In genomic region chr19:41724831-41725470, GRCm38 (mm10) we compare ENCODE assay signal across 11 mouse cellular contexts. TPM values are rescaled to one million over a fixed set of nuclear protein-coding genes. Genes with fewer than 3 reads are reported as not detected.
A peak's percentile ranks its signal among the peaks of the same experiment; 100 is the strongest.
DNase-seq lines count a peak whose midpoint lies in the region; ATAC-seq lines count a peak whose summit lies in the region.
"Had no signal": no experiment of that assay in that cellular context is flagged by ENCODE, and none has a peak within 500 bp of the region (broad histone marks: within the 10 kb centered on the region; RNA-seq: fewer than 3 reads in every experiment).

No protein-coding gene starts in this region.

- H3K9ac ChIP-seq in heart, embryonic 11.5 days (ENCODE audit: low read depth, low read length): no peak overlapping the region
- H3K9ac ChIP-seq in intestine, embryonic 15.5 days: no peak overlapping the region
- H3K9ac ChIP-seq: embryonic facial prominence, embryonic 15.5 days; liver, embryonic 13.5 days had no signal

- H3K4me2 ChIP-seq in heart, embryonic 11.5 days: no peak overlapping the region
- no peak overlapping the region for H3K4me2 ChIP-seq in intestine, embryonic 15.5 days (replicated peaks)
- H3K4me2 ChIP-seq: embryonic facial prominence, embryonic 15.5 days; liver, embryonic 13.5 days had no signal

- no peaks in the 10 kb centered on the region for H3K9me3 ChIP-seq in heart, embryonic 11.5 days (replicated peaks; ENCODE audit: control insufficient read depth, low read length)
- no peaks in the 10 kb centered on the region for H3K9me3 ChIP-seq in embryonic facial prominence, embryonic 10.5 days
- H3K9me3 ChIP-seq in intestine, embryonic 15.5 days: no peaks in the 10 kb centered on the region
- H3K9me3 ChIP-seq: embryonic facial prominence, embryonic 15.5 days; liver, embryonic 13.5 days had no signal

- H3K27ac ChIP-seq in heart, embryonic 11.5 days (ENCODE audit: low read depth, low read length): no peak overlapping the region
- no peak overlapping the region for H3K27ac ChIP-seq in embryonic facial prominence, embryonic 10.5 days (replicated peaks)
- no peak overlapping the region for H3K27ac ChIP-seq in intestine, embryonic 15.5 days
- H3K27ac ChIP-seq: embryonic facial prominence, embryonic 15.5 days; liver, embryonic 13.5 days had no signal

- no peak for DNase-seq in heart, postnatal 36 days
- peak; percentile 71 for DNase-seq in embryonic facial prominence, embryonic 10.5 days (ENCODE audit: low spot score)
- DNase-seq in retina, postnatal 1 day: peak; percentile 73
- DNase-seq in layer of hippocampus, postnatal 36 days: no peak
- no peak for DNase-seq in right cerebral cortex, adult 18-20 months
- no peak for DNase-seq in adrenal gland, adult 8-10 months
- DNase-seq: heart, postnatal 4 days; liver, embryonic 13.5 days had no signal

- H3K27me3 ChIP-seq in heart, embryonic 11.5 days (ENCODE audit: control insufficient read depth, insufficient read depth, low read length): no peaks in the 10 kb centered on the region
- H3K27me3 ChIP-seq in embryonic facial prominence, embryonic 10.5 days (replicated peaks; ENCODE audit: low read depth, poor library complexity, severe bottlenecking): peaks cover 12% of the 10 kb centered on the region
- no peaks in the 10 kb centered on the region for H3K27me3 ChIP-seq in intestine, embryonic 15.5 days (replicated peaks)
- H3K27me3 ChIP-seq: embryonic facial prominence, embryonic 15.5 days; liver, embryonic 13.5 days had no signal

- H3K4me3 ChIP-seq in heart, embryonic 11.5 days (ENCODE audit: low read depth, low read length): no peak overlapping the region
- H3K4me3 ChIP-seq in embryonic facial prominence, embryonic 10.5 days: no peak overlapping the region
- no peak overlapping the region for H3K4me3 ChIP-seq in intestine, embryonic 15.5 days (replicated peaks)
- H3K4me3 ChIP-seq: embryonic facial prominence, embryonic 15.5 days; liver, embryonic 13.5 days had no signal

- 0 out of 2 replicates have a peak, but pooled peaks have one; percentile 42 for ATAC-seq in heart, embryonic 11.5 days (replicated peaks; ENCODE audit: insufficient number of reproducible peaks, low FRiP score, low TSS enrichment)
- ATAC-seq in intestine, embryonic 15.5 days: peak; percentile 81

- no peaks in the 10 kb centered on the region for H3K4me1 ChIP-seq in heart, embryonic 11.5 days (ENCODE audit: control insufficient read depth, insufficient read depth, low read length)
- peaks cover 31% of the 10 kb centered on the region for H3K4me1 ChIP-seq in embryonic facial prominence, embryonic 10.5 days
- peaks cover 6% of the 10 kb centered on the region for H3K4me1 ChIP-seq in intestine, embryonic 15.5 days (replicated peaks)
- H3K4me1 ChIP-seq: liver, embryonic 13.5 days had no signal

- intact Hi-C loops in heart, postnatal 36 days (cut with DNase I): no loop called here

- H3K36me3 ChIP-seq in heart, embryonic 11.5 days (ENCODE audit: control insufficient read depth, insufficient read depth, low read length): no peaks in the 10 kb centered on the region
- no peaks in the 10 kb centered on the region for H3K36me3 ChIP-seq in embryonic facial prominence, embryonic 10.5 days (replicated peaks)
- no peaks in the 10 kb centered on the region for H3K36me3 ChIP-seq in intestine, embryonic 15.5 days
- H3K36me3 ChIP-seq: embryonic facial prominence, embryonic 15.5 days; liver, embryonic 13.5 days had no signal

- 38% methylated on average over 9 of the region's 9 CpGs for WGBS in heart, embryonic 11.5 days (ENCODE audit: insufficient replicate concordance)
- WGBS in embryonic facial prominence, embryonic 10.5 days: 36% methylated on average over 9 of the region's 9 CpGs
- WGBS in intestine, embryonic 15.5 days: 30% methylated on average over 9 of the region's 9 CpGs

RNA-seq across cellular contexts. Expression of gene Slit1, which starts 18.5 kb away (rescaled TPM):
- polyA plus RNA-seq in heart, embryonic 11.5 days (2014; fragmentation: Nextera tagmentation; extraction: Ambion mirVana): 0.11 TPM in 2 replicates
- total RNA-seq in heart, postnatal 36 days (2021): under 1 TPM in 1 of 2 experiments, not detected in 1; 0.11 TPM
- polyA plus RNA-seq in embryonic facial prominence, embryonic 10.5 days (2016; fragmentation: Nextera tagmentation; extraction: Ambion mirVana): 2.3 and 3.9 TPM in 2 replicates
- polyA plus RNA-seq in intestine, embryonic 15.5 days (2015; fragmentation: Nextera tagmentation; extraction: Ambion mirVana): 0.63 and 0.68 TPM in 2 replicates
- 100 to 1,000 TPM; 212 to 242 TPM for total RNA-seq in layer of hippocampus, postnatal 36 days (2021)
- 10 to 100 TPM in 2 of 4 experiments, 1 to 10 TPM in 2; 5.7 to 32.3 (median 14.2) TPM for total RNA-seq in adrenal gland, adult 8-10 months (2022)
- total RNA-seq: heart, postnatal 4 days had no signal

Comparison
In these comparisons a context has a peak if more than half of its experiments do, and no peak if none do; other contexts are left out.
1. DNase-seq: peak in embryonic facial prominence, embryonic 10.5 days (single experiment) and retina, postnatal 1 day (single experiment); none in heart, postnatal 36 days (0 of 2), layer of hippocampus, postnatal 36 days (0 of 2), right cerebral cortex, adult 18-20 months (single experiment) and adrenal gland, adult 8-10 months (single experiment).
2. RNA of gene Slit1, which starts 18.5 kb away (total RNA-seq): 212 to 242 TPM in layer of hippocampus, postnatal 36 days; 5.7 to 32.3 TPM in adrenal gland, adult 8-10 months and 0.11 TPM in heart, postnatal 36 days; every median in the first group is over 4 times any median in the second.